Mouse (Mus musculus): ENCODE measurements around the gene S100a6. TPM values are rescaled to one million over a fixed set of nuclear protein-coding genes. Genes with fewer than 3 reads are reported as not detected.

Gene S100a6
- polyA plus RNA-seq (2014; fragmentation: Nextera tagmentation; extraction: Ambion mirVana), result 84.2 and 100 TPM in 2 replicates

GRCm38 (mm10) chr3:90612728-90613291 lies at the start of gene S100a6:
Gene S100a6 (plus strand): TSS chr3:90612882.
- DNase-seq (peak; percentile 83), ATAC-seq (ENCODE audit: insufficient read depth) (peak; percentile 85)
- peak; percentile 83 for TF ChIP-seq CTCF (IDR thresholded peaks at IDR 0.05; ENCODE audit: low read depth)
- WGBS, result under 1% methylated on average over 23 of the region's 23 CpGs
- no peaks in the 10 kb centered on the region for H3K36me3 ChIP-seq (ENCODE audit: insufficient read depth)
- H3K27ac ChIP-seq (ENCODE audit: low read depth), result no peak within 1 kb of the TSS
- peak within 1 kb of the TSS; percentile 67 for H3K4me2 ChIP-seq
- H3K4me1 ChIP-seq (ENCODE audit: insufficient read depth), result no peaks in the 10 kb centered on the region; the same call in 1 of the 2 replicates
- no peaks in the 10 kb centered on the region for H3K9me3 ChIP-seq (ENCODE audit: low read depth, low read length)
- no peaks in the 10 kb centered on the region for H3K27me3 ChIP-seq (ENCODE audit: insufficient read depth, low read length)
- H3K9ac ChIP-seq, result peak within 1 kb of the TSS; percentile 50
- H3K4me3 ChIP-seq (ENCODE audit: low read depth, low read length), result peak within 1 kb of the TSS; percentile 32

DNA sequence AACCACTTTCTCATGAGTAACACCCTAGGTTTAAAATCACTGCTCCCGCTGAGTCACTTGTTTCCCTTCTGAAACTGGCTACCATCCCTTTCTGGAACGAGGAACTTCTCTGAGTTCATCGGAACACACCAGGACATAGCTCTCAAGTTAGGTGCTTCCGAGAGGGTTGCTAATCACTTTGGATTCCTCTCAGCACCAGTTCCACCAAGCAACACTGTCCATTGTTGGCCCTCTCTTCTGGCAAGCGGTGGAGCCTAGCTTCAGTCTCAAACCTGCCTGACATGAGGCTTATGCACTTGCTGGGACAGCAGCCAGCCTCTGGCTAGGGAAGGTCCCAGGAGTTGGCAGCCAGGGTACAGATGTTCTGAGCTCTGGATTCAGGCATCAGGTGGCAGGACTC lies 38.0 kb upstream of the S100a6 start:
- Histone ChIP-seq H3K9me3 (ENCODE audit: low read depth, low read length) (no peaks in the 10 kb centered on the region), H3K4me1 (ENCODE audit: insufficient read depth) (no peaks in the 10 kb centered on the region), H3K36me3 (ENCODE audit: insufficient read depth) (no peaks in the 10 kb centered on the region), H3K9ac (no peak overlapping the region), H3K4me2 (no peak overlapping the region), H3K27me3 (ENCODE audit: insufficient read depth, low read length) (no peaks in the 10 kb centered on the region), H3K4me3 (ENCODE audit: low read depth, low read length) (no peak overlapping the region), H3K27ac (ENCODE audit: low read depth) (no peak overlapping the region)
- no peak for DNase-seq
- TF ChIP-seq CTCF (IDR thresholded peaks at IDR 0.05; ENCODE audit: low read depth), result no peak
- ATAC-seq (ENCODE audit: insufficient read depth), result no peak
- WGBS, result 85% methylated on average over 5 of the region's 5 CpGs

- no peaks in the 10 kb centered on the region for H3K9me3 ChIP-seq (ENCODE audit: low read depth, low read length)
- no peaks in the 10 kb centered on the region for H3K27me3 ChIP-seq (ENCODE audit: insufficient read depth, low read length)
- H3K4me3 ChIP-seq (ENCODE audit: low read depth, low read length), result no peak overlapping the region
- 62% methylated on average over 3 of the region's 3 CpGs for WGBS
- no peaks in the 10 kb centered on the region for H3K4me1 ChIP-seq (ENCODE audit: insufficient read depth)
- no peaks in the 10 kb centered on the region for H3K36me3 ChIP-seq (ENCODE audit: insufficient read depth)
- no peak overlapping the region for H3K4me2 ChIP-seq
- no peak overlapping the region for H3K27ac ChIP-seq (ENCODE audit: low read depth)
- ATAC-seq (ENCODE audit: insufficient read depth) (no peak), DNase-seq (no peak)
- no peak for TF ChIP-seq CTCF (IDR thresholded peaks at IDR 0.05; ENCODE audit: low read depth)
- no peak overlapping the region for H3K9ac ChIP-seq
These were observed 37.4 kb upstream of the S100a6 start for GRCm38 (mm10) chr3:90575320-90575719.

- H3K9ac ChIP-seq, result no peak overlapping the region
- 63% methylated on average over 10 of the region's 10 CpGs for WGBS
- DNase-seq, result peak; percentile 39
- no peaks in the 10 kb centered on the region for H3K36me3 ChIP-seq (ENCODE audit: insufficient read depth)
- no peak overlapping the region for H3K4me3 ChIP-seq (ENCODE audit: low read depth, low read length)
- ATAC-seq (ENCODE audit: insufficient read depth), result no peak
- no peaks in the 10 kb centered on the region for H3K4me1 ChIP-seq (ENCODE audit: insufficient read depth)
- no peaks in the 10 kb centered on the region for H3K9me3 ChIP-seq (ENCODE audit: low read depth, low read length)
- no peaks in the 10 kb centered on the region for H3K27me3 ChIP-seq (ENCODE audit: insufficient read depth, low read length)
- TF ChIP-seq CTCF (IDR thresholded peaks at IDR 0.05; ENCODE audit: low read depth), result no peak
- H3K4me2 ChIP-seq, result no peak overlapping the region
- H3K27ac ChIP-seq (ENCODE audit: low read depth), result no peak overlapping the region
These were observed 36.2 kb upstream of the S100a6 start for GRCm38 (mm10) chr3:90576351-90577001.

- no peak for TF ChIP-seq CTCF (IDR thresholded peaks at IDR 0.05; ENCODE audit: low read depth)
- H3K36me3 ChIP-seq (ENCODE audit: insufficient read depth), result no peaks in the 10 kb centered on the region
- no peaks in the 10 kb centered on the region for H3K9me3 ChIP-seq (ENCODE audit: low read depth, low read length)
- 43% methylated on average over 7 of the region's 7 CpGs for WGBS
- H3K4me3 ChIP-seq (ENCODE audit: low read depth, low read length), result no peak overlapping the region
- no peaks in the 10 kb centered on the region for H3K27me3 ChIP-seq (ENCODE audit: insufficient read depth, low read length)
- peak; percentile 28 for DNase-seq
- H3K4me2 ChIP-seq, result no peak overlapping the region
- no peaks in the 10 kb centered on the region for H3K4me1 ChIP-seq (ENCODE audit: insufficient read depth)
- H3K27ac ChIP-seq (ENCODE audit: low read depth), result no peak overlapping the region
- H3K9ac ChIP-seq, result no peak overlapping the region
- ATAC-seq (ENCODE audit: insufficient read depth), result no peak
These were observed 33.2 kb upstream of the S100a6 start for GRCm38 (mm10) chr3:90579433-90579832.

- Histone ChIP-seq H3K27ac (ENCODE audit: low read depth) (no peak overlapping the region), H3K27me3 (ENCODE audit: insufficient read depth, low read length) (no peaks in the 10 kb centered on the region), H3K4me3 (ENCODE audit: low read depth, low read length) (no peak overlapping the region), H3K36me3 (ENCODE audit: insufficient read depth) (no peaks in the 10 kb centered on the region), H3K9me3 (ENCODE audit: low read depth, low read length) (no peaks in the 10 kb centered on the region), H3K4me2 (no peak overlapping the region), H3K9ac (no peak overlapping the region), H3K4me1 (ENCODE audit: insufficient read depth) (no peaks in the 10 kb centered on the region)
- no peak for DNase-seq
- no peak for ATAC-seq (ENCODE audit: insufficient read depth)
- TF ChIP-seq CTCF (IDR thresholded peaks at IDR 0.05; ENCODE audit: low read depth), result no peak
- WGBS, result 86% methylated on average over 5 of the region's 5 CpGs
These were observed 31.5 kb upstream of the S100a6 start for GRCm38 (mm10) chr3:90581141-90581540.

DNA sequence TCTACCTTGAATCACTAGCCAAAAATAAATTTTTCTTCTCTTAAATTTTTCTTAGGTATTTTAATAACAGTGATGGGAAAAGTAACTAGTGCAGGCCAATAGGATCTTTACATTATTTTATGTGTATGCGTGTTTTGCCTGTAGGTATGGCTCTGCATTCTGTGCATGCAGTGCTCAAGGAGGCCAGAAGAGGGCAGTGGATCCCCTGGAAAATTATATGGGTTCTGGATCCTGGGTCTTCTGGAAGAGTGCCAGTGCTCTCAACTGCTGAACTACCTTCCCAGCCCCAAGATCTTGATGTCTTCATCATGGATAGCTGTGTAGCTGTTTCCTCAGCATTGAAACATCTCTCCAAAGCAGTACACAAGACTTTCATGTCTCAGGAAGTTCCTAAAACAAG lies 30.5 kb upstream of the S100a6 start:
- H3K4me3 ChIP-seq (ENCODE audit: low read depth, low read length), result no peak overlapping the region
- 88% methylated on average over 1 of the region's 1 CpGs for WGBS
- no peak overlapping the region for H3K27ac ChIP-seq (ENCODE audit: low read depth)
- no peaks in the 10 kb centered on the region for H3K27me3 ChIP-seq (ENCODE audit: insufficient read depth, low read length)
- H3K9ac ChIP-seq, result no peak overlapping the region
- no peak overlapping the region for H3K4me2 ChIP-seq
- no peaks in the 10 kb centered on the region for H3K36me3 ChIP-seq (ENCODE audit: insufficient read depth)
- DNase-seq, result peak; percentile 15
- TF ChIP-seq CTCF (IDR thresholded peaks at IDR 0.05; ENCODE audit: low read depth), result peak; percentile 38
- H3K9me3 ChIP-seq (ENCODE audit: low read depth, low read length), result no peaks in the 10 kb centered on the region
- 0 out of 2 replicates have a peak, but pooled peaks cover 2% of the 10 kb centered on the region for H3K4me1 ChIP-seq (ENCODE audit: insufficient read depth)
- no peak for ATAC-seq (ENCODE audit: insufficient read depth)
